Mouse (Mus musculus): Measurements from ENCODE around the gene Esrrg. TPM values are rescaled to one million over a fixed set of nuclear protein-coding genes. Genes with fewer than 3 reads are reported as not detected.
A peak's percentile ranks its signal among the peaks of the same experiment; 100 is the strongest.

The Esrrg gene
- polyA plus RNA-seq, 1 experiment from 2014 or later: 1.0 TPM

DNA sequence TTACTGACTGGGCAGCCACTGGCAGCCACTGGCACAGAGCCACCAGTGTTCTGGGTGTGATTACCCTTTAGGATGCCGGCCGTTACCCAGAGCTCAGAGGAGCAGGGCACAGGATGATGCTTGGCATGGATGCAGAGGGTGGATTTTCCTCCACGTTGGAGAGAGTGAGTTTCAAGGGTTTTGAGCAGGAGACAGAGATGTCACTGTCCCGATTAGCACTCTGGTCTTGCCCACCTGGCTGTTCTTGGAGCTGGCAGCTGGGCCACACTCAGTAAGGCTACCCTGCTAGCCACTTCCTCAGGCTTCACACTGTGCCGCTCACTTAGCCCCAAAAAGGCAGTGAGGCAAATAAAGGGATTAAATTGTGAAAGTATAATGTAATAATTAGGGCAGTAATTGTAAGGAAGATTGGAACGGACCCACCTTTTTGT lies 438.1 kb downstream of the Esrrg start:
- no peak overlapping the region for H3K4me2 ChIP-seq (ENCODE audit: low read depth, low read length)
- H3K4me3 ChIP-seq (ENCODE audit: low read length): no peak overlapping the region
- 0 out of 2 replicates have a peak, but pooled peaks cover 2% of the 10 kb centered on the region for H3K9me3 ChIP-seq (ENCODE audit: control insufficient read depth, low read length)
- ATAC-seq (ENCODE audit: low read depth): no peak
- H3K27me3 ChIP-seq (ENCODE audit: control insufficient read depth, insufficient read depth, low read depth, low read length): no peaks in the 10 kb centered on the region
- no peaks in the 10 kb centered on the region for H3K36me3 ChIP-seq (ENCODE audit: control insufficient read depth, insufficient read depth, low read length)
- no peaks in the 10 kb centered on the region for H3K4me1 ChIP-seq (replicated peaks; ENCODE audit: control insufficient read depth, insufficient read depth, low read length)
- 66% methylated on average over 6 of the region's 6 CpGs for WGBS
- no peak overlapping the region for H3K9ac ChIP-seq (ENCODE audit: low read length)
- H3K27ac ChIP-seq (ENCODE audit: low read length): no peak overlapping the region

DNA sequence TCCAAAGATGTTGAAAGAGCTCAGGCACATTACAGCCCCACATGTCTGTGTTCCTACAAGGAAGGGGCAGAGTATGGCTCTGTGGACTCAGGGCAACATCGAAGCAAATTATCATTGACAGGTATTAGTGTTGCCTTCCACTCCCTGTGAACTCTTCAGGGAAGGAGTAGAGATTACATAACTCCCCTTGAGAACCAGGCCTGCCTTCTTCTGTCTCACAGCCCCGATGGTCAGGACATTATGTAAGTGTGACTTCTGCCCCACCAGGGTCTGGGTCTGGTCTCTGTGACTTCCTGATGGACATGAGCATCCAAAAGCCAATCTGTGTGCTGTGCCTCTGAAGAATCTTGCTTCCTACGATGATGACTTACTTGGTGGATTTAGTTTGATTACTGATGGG lies 438.6 kb downstream of the Esrrg start:
- WGBS: 68% methylated on average over 3 of the region's 3 CpGs
- Histone ChIP-seq H3K4me2 (ENCODE audit: low read depth, low read length) (no peak overlapping the region), H3K4me3 (ENCODE audit: low read length) (no peak overlapping the region), H3K36me3 (ENCODE audit: control insufficient read depth, insufficient read depth, low read length) (no peaks in the 10 kb centered on the region), H3K4me1 (replicated peaks; ENCODE audit: control insufficient read depth, insufficient read depth, low read length) (no peaks in the 10 kb centered on the region), H3K27me3 (ENCODE audit: control insufficient read depth, insufficient read depth, low read depth, low read length) (no peaks in the 10 kb centered on the region), H3K27ac (ENCODE audit: low read length) (no peak overlapping the region), H3K9ac (ENCODE audit: low read length) (no peak overlapping the region), H3K9me3 (ENCODE audit: control insufficient read depth, low read length) (0 out of 2 replicates have a peak, but pooled peaks cover 2% of the 10 kb centered on the region)
- ATAC-seq (ENCODE audit: low read depth): no peak

DNA sequence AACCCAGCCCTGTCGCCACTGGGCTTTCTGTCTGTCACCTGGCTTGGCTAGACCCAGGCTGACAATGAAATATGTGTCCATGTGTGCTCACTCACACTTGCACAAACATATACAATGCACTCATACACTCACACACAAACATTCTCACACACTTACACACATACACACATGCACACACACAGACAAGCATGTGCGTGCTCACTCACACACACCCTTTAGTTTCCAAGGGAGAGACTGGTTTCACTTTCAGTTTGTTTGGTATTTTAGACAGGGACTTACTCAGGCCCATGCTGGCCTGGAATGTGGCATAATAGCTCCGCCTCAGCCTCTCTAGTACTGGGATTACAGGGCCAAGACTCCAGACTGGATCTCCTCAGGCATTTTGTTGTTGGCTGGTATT lies 447.3 kb downstream of the Esrrg start:
- H3K27ac ChIP-seq (ENCODE audit: low read length): no peak overlapping the region

DNA sequence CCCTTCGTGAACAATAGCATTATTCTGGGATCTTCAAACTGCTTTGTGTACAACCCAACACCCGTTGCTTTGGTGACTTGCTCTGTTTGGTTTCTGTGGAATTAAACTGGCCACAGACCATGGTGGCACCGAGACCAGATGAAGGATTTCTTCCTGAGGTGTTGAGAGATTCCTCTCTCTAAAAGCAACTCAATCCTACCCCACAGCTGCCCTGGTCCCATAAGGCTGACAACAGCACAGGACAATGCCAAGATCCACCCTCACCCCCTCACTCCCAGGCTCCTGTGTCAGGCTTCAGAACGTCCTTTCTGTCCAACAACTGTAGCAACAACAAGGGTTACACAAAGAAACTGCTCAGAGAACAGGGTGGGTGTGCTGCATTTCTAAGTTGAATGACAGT lies 449.3 kb downstream of the Esrrg start:
- Histone ChIP-seq H3K9ac (ENCODE audit: low read length) (no peak overlapping the region), H3K27ac (ENCODE audit: low read length) (no peak overlapping the region), H3K36me3 (ENCODE audit: control insufficient read depth, insufficient read depth, low read length) (no peaks in the 10 kb centered on the region), H3K9me3 (ENCODE audit: control insufficient read depth, low read length) (no peaks in the 10 kb centered on the region), H3K4me1 (replicated peaks; ENCODE audit: control insufficient read depth, insufficient read depth, low read length) (0 out of 2 replicates have a peak, but pooled peaks cover 3% of the 10 kb centered on the region), H3K27me3 (ENCODE audit: control insufficient read depth, insufficient read depth, low read depth, low read length) (no peaks in the 10 kb centered on the region), H3K4me3 (ENCODE audit: low read length) (no peak overlapping the region), H3K4me2 (ENCODE audit: low read depth, low read length) (no peak overlapping the region)
- ATAC-seq (ENCODE audit: low read depth): no peak
- WGBS: 58% methylated on average over 4 of the region's 4 CpGs

More for the DNA sequence above, 447.3 kb downstream of the Esrrg start:
- H3K9me3 ChIP-seq (ENCODE audit: control insufficient read depth, low read length): no peaks in the 10 kb centered on the region
- no peaks in the 10 kb centered on the region for H3K36me3 ChIP-seq (ENCODE audit: control insufficient read depth, insufficient read depth, low read length)
- no peaks in the 10 kb centered on the region for H3K27me3 ChIP-seq (ENCODE audit: control insufficient read depth, insufficient read depth, low read depth, low read length)
- WGBS: 50% methylated on average over 3 of the region's 3 CpGs
- H3K4me1 ChIP-seq (replicated peaks; ENCODE audit: control insufficient read depth, insufficient read depth, low read length): 0 out of 2 replicates have a peak, but pooled peaks cover 3% of the 10 kb centered on the region
- H3K9ac ChIP-seq (ENCODE audit: low read length): no peak overlapping the region
- peak overlapping the region; percentile 27 for H3K4me2 ChIP-seq (ENCODE audit: low read depth, low read length)
- ATAC-seq (ENCODE audit: low read depth): peak; percentile 62
- no peak overlapping the region for H3K4me3 ChIP-seq (ENCODE audit: low read length)

DNA sequence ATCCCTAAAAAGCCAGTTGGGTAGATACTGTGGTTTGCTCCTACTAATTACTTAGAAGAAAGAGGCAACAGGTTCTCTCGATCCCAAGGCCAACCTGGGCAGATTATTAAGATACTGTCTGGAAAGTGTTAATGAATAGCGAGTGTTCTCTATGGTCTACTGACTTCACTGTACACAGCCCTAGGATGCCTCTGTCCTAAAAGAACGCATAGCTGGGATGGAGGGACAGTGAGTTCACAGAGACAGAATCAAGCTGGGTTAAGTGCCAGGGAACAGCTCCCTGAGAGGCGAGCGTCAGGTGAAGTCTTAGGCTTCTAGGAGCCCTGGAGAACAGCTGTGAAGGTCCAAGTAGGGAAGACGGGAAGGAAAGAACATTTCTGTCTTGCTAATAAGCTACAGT lies 450.4 kb downstream of the Esrrg start:
- Histone ChIP-seq H3K27ac (ENCODE audit: low read length) (no peak overlapping the region), H3K9ac (ENCODE audit: low read length) (no peak overlapping the region), H3K27me3 (ENCODE audit: control insufficient read depth, insufficient read depth, low read depth, low read length) (no peaks in the 10 kb centered on the region), H3K36me3 (ENCODE audit: control insufficient read depth, insufficient read depth, low read length) (no peaks in the 10 kb centered on the region), H3K4me1 (replicated peaks; ENCODE audit: control insufficient read depth, insufficient read depth, low read length) (0 out of 2 replicates have a peak, but pooled peaks cover 3% of the 10 kb centered on the region), H3K4me3 (ENCODE audit: low read length) (no peak overlapping the region), H3K9me3 (ENCODE audit: control insufficient read depth, low read length) (no peaks in the 10 kb centered on the region), H3K4me2 (ENCODE audit: low read depth, low read length) (no peak overlapping the region)
- no peak for ATAC-seq (ENCODE audit: low read depth)
- WGBS: 84% methylated on average over 6 of the region's 6 CpGs

DNA sequence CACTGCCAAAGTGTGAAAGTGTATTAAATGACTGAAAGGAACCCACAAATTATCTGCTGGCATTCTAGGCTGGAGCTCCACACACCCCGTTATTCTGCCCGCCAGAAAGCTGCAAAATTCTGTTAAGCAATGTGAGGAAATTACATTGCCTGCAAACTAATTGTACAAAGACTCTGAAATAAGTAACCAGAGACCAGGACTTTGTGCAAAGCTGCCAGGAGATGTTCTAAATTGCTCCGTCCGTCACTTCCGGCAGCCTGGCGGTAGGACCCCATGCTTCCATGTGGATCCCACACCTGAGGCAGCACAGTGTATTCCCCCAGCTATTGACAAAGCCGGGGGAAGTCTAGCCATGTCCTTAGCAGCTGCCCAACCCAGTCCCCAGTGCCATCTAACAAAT lies 451.9 kb downstream of the Esrrg start:
- Histone ChIP-seq H3K9me3 (ENCODE audit: control insufficient read depth, low read length) (no peaks in the 10 kb centered on the region), H3K9ac (ENCODE audit: low read length) (no peak overlapping the region), H3K4me1 (replicated peaks; ENCODE audit: control insufficient read depth, insufficient read depth, low read length) (0 out of 2 replicates have a peak, but pooled peaks cover 3% of the 10 kb centered on the region), H3K4me2 (ENCODE audit: low read depth, low read length) (no peak overlapping the region), H3K27me3 (ENCODE audit: control insufficient read depth, insufficient read depth, low read depth, low read length) (no peaks in the 10 kb centered on the region), H3K27ac (ENCODE audit: low read length) (no peak overlapping the region), H3K36me3 (ENCODE audit: control insufficient read depth, insufficient read depth, low read length) (no peaks in the 10 kb centered on the region), H3K4me3 (ENCODE audit: low read length) (no peak overlapping the region)
- ATAC-seq (ENCODE audit: low read depth): no peak
- 83% methylated on average over 7 of the region's 7 CpGs for WGBS

DNA sequence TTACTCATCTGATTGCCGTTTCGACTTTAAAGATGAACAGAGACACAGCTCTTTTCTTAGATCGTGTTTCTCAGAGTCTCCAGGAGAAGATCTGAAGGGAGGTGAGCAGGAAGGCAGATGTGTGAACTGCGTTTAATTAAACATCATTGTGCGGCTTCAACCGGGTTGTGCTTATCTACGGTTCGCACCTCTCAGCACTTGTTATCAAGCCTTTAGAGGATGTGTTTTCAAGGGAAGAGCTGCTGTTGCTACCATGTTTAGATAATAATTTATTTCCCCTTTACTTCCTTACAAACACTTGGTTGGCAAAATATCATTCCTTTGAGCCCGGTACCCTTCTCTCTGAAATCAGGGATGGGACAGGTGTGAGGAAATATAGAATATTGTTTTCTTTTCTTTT lies 460.2 kb downstream of the Esrrg start:
- no peaks in the 10 kb centered on the region for H3K27me3 ChIP-seq (ENCODE audit: control insufficient read depth, insufficient read depth, low read depth, low read length)
- WGBS: 44% methylated on average over 9 of the region's 9 CpGs
- H3K9ac ChIP-seq (ENCODE audit: low read length): no peak overlapping the region
- no peak overlapping the region for H3K27ac ChIP-seq (ENCODE audit: low read length)
- no peaks in the 10 kb centered on the region for H3K4me1 ChIP-seq (replicated peaks; ENCODE audit: control insufficient read depth, insufficient read depth, low read length)
- no peak overlapping the region for H3K4me2 ChIP-seq (ENCODE audit: low read depth, low read length)
- H3K9me3 ChIP-seq (ENCODE audit: control insufficient read depth, low read length): no peaks in the 10 kb centered on the region
- H3K4me3 ChIP-seq (ENCODE audit: low read length): no peak overlapping the region
- ATAC-seq (ENCODE audit: low read depth): no peak
- no peaks in the 10 kb centered on the region for H3K36me3 ChIP-seq (ENCODE audit: control insufficient read depth, insufficient read depth, low read length)

DNA sequence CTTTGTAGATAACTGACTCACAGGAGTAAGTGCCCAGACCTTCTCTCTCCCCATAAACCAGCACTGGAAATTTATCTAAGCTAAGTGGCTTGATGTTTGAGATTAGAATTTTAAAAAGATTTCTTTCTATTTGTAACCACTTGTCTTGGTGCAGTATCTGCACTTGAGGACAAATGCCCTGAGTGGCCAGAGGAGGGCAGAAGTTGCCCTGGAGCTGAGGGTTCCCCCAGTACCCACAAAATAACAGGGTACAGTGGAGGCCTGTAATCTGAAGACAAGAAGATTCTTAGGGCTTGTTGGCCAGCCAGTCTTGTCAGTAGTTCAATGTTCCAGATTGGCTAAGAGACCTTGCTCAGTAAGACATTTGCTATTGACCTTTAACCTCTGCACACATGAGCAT lies 461.3 kb downstream of the Esrrg start:
- Histone ChIP-seq H3K9ac (ENCODE audit: low read length) (no peak overlapping the region), H3K4me1 (replicated peaks; ENCODE audit: control insufficient read depth, insufficient read depth, low read length) (no peaks in the 10 kb centered on the region), H3K4me3 (ENCODE audit: low read length) (no peak overlapping the region), H3K27me3 (ENCODE audit: control insufficient read depth, insufficient read depth, low read depth, low read length) (no peaks in the 10 kb centered on the region), H3K9me3 (ENCODE audit: control insufficient read depth, low read length) (no peaks in the 10 kb centered on the region), H3K36me3 (ENCODE audit: control insufficient read depth, insufficient read depth, low read length) (no peaks in the 10 kb centered on the region), H3K27ac (ENCODE audit: low read length) (no peak overlapping the region), H3K4me2 (ENCODE audit: low read depth, low read length) (no peak overlapping the region)
- ATAC-seq (ENCODE audit: low read depth): no peak

DNA sequence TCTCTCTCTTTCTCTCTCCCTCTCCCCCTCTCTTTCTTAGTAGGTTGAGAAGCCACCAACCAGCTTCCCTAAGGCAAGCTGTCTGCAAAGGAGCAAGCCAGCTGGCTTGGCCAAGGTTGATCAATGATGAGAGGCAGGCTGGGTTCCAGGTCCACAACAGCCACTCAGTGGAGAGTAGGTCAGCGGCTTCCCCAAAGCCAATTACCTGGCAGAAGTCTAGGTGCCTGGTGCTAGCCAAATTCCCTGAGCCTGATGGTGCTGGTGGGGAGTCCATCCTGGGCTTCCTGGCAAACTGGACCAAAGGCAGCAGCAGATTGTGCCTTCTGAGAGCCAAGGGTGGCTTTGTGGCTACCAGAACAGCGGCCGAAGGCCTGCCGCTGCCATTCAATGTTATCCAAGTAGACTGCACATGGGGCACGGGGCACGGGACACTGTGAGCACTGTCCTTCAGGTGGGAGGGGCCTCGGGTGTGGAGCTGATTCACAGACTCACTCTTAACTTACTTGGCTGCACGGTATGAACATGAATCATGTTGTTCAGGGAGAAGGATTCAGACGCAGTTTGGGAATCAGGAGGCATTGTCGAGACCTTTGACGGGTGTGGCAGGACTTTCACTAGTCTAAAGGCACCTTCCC lies 469.1 kb downstream of the Esrrg start:
- H3K9me3 ChIP-seq (ENCODE audit: control insufficient read depth, low read length): no peaks in the 10 kb centered on the region
- no peak overlapping the region for H3K4me2 ChIP-seq (ENCODE audit: low read depth, low read length)
- H3K4me3 ChIP-seq (ENCODE audit: low read length): no peak overlapping the region
- H3K4me1 ChIP-seq (replicated peaks; ENCODE audit: control insufficient read depth, insufficient read depth, low read length): no peaks in the 10 kb centered on the region
- H3K9ac ChIP-seq (ENCODE audit: low read length): no peak overlapping the region
- H3K36me3 ChIP-seq (ENCODE audit: control insufficient read depth, insufficient read depth, low read length): no peaks in the 10 kb centered on the region
- 80% methylated on average over 11 of the region's 11 CpGs for WGBS
- no peak overlapping the region for H3K27ac ChIP-seq (ENCODE audit: low read length)
- no peak for ATAC-seq (ENCODE audit: low read depth)
- no peaks in the 10 kb centered on the region; the same call in 1 of the 2 replicates for H3K27me3 ChIP-seq (ENCODE audit: control insufficient read depth, insufficient read depth, low read depth, low read length)
